Mouse (Mus musculus) thymus, adult 2 months (tissue): Measurements from ENCODE around the gene Plk5.

Source experiments
- CTCF ChIP-seq: fragments of 200-500 bp; IDR thresholded peaks from 2 replicates; pipeline ENCODE4 v1.5.1; 2012; ENCODE audit warnings: mild to moderate bottlenecking, control low read depth, low read length, moderate library complexity, borderline replicate concordance; ENCODE audit not compliant: control insufficient read depth, poor library complexity, insufficient read depth; ENCODE audit errors: extremely low read depth
- POLR2A ChIP-seq: fragments of 200-500 bp; IDR thresholded peaks from 2 replicates; pipeline ENCODE4 v1.6.1; 2012; ENCODE audit warnings: mild to moderate bottlenecking, low read length, control low read depth, moderate library complexity; ENCODE audit not compliant: control insufficient read depth, poor library complexity, insufficient read depth; ENCODE audit errors: extremely low read depth

GRCm38 (mm10) chr10:80399973-80400703 lies 43.9 kb downstream of the Plk5 start:
- no peak for TF ChIP-seq CTCF
- no peak for TF ChIP-seq POLR2A
